Mouse (Mus musculus) skeletal muscle tissue, adult 2 months (tissue): ENCODE results near the gene Hormad1.
"Not testable (repeated sequence)": the region's sequence is repeated elsewhere in the genome, so short reads cannot be mapped to it uniquely, and the experiment has no call there.

Experiments used
- DNase-seq: peaks from one replicate; pipeline ENCODE4 v3.0.0-alpha.2; 2012; ENCODE audit warnings: low read depth, low spot score

Gene Hormad1

GRCm38 (mm10) chr3:95559437-95559836 lies at the start of gene Hormad1:
Hormad1 (plus strand) TSS chr3:95559677.
- no peak for DNase-seq

GRCm38 (mm10) chr3:95511611-95512180 lies 47.8 kb upstream of the Hormad1 start:
- no peak for DNase-seq

- no peak for DNase-seq
These were observed 42.8 kb upstream of the Hormad1 start for GRCm38 (mm10) chr3:95516614-95517041.

GRCm38 (mm10) chr3:95517493-95517898 lies 42.0 kb upstream of the Hormad1 start:
- peak; percentile 59 for DNase-seq

- no peak for DNase-seq
These were observed 40.6 kb upstream of the Hormad1 start for GRCm38 (mm10) chr3:95518891-95519290.

- DNase-seq = no peak
These were observed 40.2 kb upstream of the Hormad1 start for GRCm38 (mm10) chr3:95519315-95519714.

- no peak for DNase-seq
These were observed 39.4 kb upstream of the Hormad1 start for GRCm38 (mm10) chr3:95520100-95520499.

- DNase-seq = no peak
These were observed 38.3 kb upstream of the Hormad1 start for GRCm38 (mm10) chr3:95521168-95521567.

GRCm38 (mm10) chr3:95523662-95524061 lies 35.8 kb upstream of the Hormad1 start:
- no peak for DNase-seq

- DNase-seq = no peak
These were observed 34.8 kb upstream of the Hormad1 start for GRCm38 (mm10) chr3:95524673-95525072.

GRCm38 (mm10) chr3:95526111-95526510 lies 33.4 kb upstream of the Hormad1 start:
- DNase-seq = no peak

GRCm38 (mm10) chr3:95526622-95527211 lies 32.8 kb upstream of the Hormad1 start, which contains the start of gene Ctss:
Ctss (plus strand) TSS chr3:95526786.
- no peak for DNase-seq

- DNase-seq = no peak
These were observed 29.7 kb upstream of the Hormad1 start for GRCm38 (mm10) chr3:95529814-95530213.

- no peak for DNase-seq
These were observed 28.5 kb upstream of the Hormad1 start for GRCm38 (mm10) chr3:95531025-95531424.

- no peak for DNase-seq
These were observed 26.1 kb upstream of the Hormad1 start for GRCm38 (mm10) chr3:95533364-95533763.

GRCm38 (mm10) chr3:95534927-95535326 lies 24.6 kb upstream of the Hormad1 start:
- DNase-seq = no peak

- DNase-seq = no peak
These were observed 20.5 kb upstream of the Hormad1 start for GRCm38 (mm10) chr3:95538936-95539335.

GRCm38 (mm10) chr3:95539837-95540236 lies 19.6 kb upstream of the Hormad1 start:
- DNase-seq = no peak

GRCm38 (mm10) chr3:95541186-95541585 lies 18.3 kb upstream of the Hormad1 start:
- DNase-seq = not testable (repeated sequence)

- DNase-seq = no peak
These were observed 17.3 kb upstream of the Hormad1 start for GRCm38 (mm10) chr3:95542171-95542570.

- no peak for DNase-seq
These were observed 16.5 kb upstream of the Hormad1 start for GRCm38 (mm10) chr3:95542981-95543380.

- DNase-seq = no peak
These were observed 9.3 kb upstream of the Hormad1 start for GRCm38 (mm10) chr3:95550176-95550575.

- DNase-seq = no peak
These were observed 5.5 kb upstream of the Hormad1 start for GRCm38 (mm10) chr3:95553986-95554385.
